Mouse (Mus musculus): ENCODE measurements around the gene Wrap53. TPM values are rescaled to one million over a fixed set of nuclear protein-coding genes. Genes with fewer than 3 reads are reported as not detected.

Gene Wrap53
- 10 to 100 TPM; 19.2 to 31.5 TPM for polyA plus RNA-seq (2017; shearing (Covaris generic))

DNA sequence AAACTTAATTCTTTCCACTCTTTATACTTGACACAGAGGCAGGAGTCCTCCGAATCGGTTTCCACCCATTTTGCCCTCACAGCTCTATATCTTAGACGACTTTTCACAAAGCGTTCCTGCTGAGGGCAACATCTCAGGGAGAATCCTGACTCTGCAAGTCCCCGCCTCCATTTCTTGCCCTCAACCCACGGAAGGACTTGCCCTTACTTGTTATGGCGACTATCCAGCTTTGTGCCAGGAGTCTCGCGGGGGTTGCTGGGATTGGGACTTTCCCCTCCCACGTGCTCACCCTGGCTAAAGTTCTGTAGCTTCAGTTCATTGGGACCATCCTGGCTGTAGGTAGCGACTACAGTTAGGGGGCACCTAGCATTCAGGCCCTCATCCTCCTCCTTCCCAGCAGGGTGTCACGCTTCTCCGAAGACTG, at the start of gene Wrap53, which contains the start of gene Trp53:
Wrap53 (minus strand) TSS at position 165 of the 424 bp plus-strand sequence.
Trp53 (plus strand) TSS at position 269 of the 424 bp plus-strand sequence.

GRCm38 (mm10) chr11:69621571-69622268, 41.7 kb upstream of the Wrap53 start, which contains the start of gene Sat2:
TSS of gene Sat2 (plus strand) at chr11:69622024.

GRCm38 (mm10) chr11:69617805-69618204, 37.8 kb upstream of the Wrap53 start, which contains the start of gene Shbg:
TSS of gene Shbg (minus strand) at chr11:69617905.

GRCm38 (mm10) chr11:69605726-69606490, 25.9 kb upstream of the Wrap53 start, which contains the start of gene Atp1b2:
TSS of gene Atp1b2 (minus strand) at chr11:69605942.

GRCm38 (mm10) chr11:69559851-69560765, 19.9 kb downstream of the Wrap53 start, which contains the start of gene Efnb3:
TSS of gene Efnb3 (minus strand) at chr11:69560205.

DNA sequence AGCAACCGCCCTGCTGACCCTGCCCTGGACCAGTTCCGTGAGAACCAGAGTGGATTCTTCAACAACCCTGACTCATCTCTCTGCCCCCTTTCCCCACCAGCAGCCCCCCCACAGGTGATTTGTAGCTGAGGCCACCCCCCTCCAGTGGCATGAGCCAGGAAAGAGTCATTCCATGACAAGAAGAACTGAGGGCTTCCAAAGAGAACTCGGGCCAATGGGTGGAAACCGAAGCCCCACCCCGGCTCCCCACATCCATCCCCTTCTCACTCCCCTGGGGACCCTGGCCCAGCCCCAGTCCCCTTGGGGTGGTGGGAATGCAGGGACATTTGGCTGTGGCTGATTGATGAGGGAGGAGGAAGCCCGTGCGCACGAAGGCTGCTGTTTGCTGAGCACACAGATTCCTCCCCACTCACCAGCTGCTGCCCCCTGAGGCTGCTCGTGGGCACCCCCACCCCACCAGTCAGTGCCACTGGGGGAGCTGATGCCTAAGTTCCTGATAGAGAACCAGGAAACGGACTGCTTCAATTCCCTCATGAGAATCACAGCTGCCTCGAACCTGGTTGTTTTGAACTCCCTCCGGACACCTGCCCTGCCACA, 30.9 kb downstream of the Wrap53 start, which contains the start of gene Dnah2:
Dnah2 (minus strand) TSS at position 51 of the 597 bp plus-strand sequence.

Other genes with a start within 250 kb of the Wrap53 start
- 1 to 10 TPM; 2.3 to 8.7 TPM for gene Rnf227, start 239.8 kb downstream of the Wrap53 start, polyA plus RNA-seq (2017; shearing (Covaris generic))
- 100 to 1,000 TPM in 1 of 2 experiments, 10 to 100 TPM in 1; 81.9 to 111 TPM for gene Chd3, start 210.8 kb downstream of the Wrap53 start, polyA plus RNA-seq (2017; shearing (Covaris generic))
- gene Naa38, start 184.8 kb downstream of the Wrap53 start, polyA plus RNA-seq (2017; shearing (Covaris generic)) = 100 to 1,000 TPM; 128 to 154 TPM
- gene Cyb5d1, start 184.6 kb downstream of the Wrap53 start, polyA plus RNA-seq (2017; shearing (Covaris generic)) = 10 to 100 TPM; 20.5 to 23.2 TPM
- under 1 TPM; 0.14 to 0.22 TPM for gene Tmem88, start 182.0 kb downstream of the Wrap53 start, polyA plus RNA-seq (2017; shearing (Covaris generic))
- 1 to 10 TPM; 4.8 to 6.3 TPM for gene Kdm6b, start 166.6 kb downstream of the Wrap53 start, polyA plus RNA-seq (2017; shearing (Covaris generic))
- under 1 TPM; 0.02 to 0.48 TPM for gene Dnah2, start 31.1 kb downstream of the Wrap53 start, polyA plus RNA-seq (2017; shearing (Covaris generic))
- under 1 TPM; 0.23 to 0.32 TPM for gene Efnb3, start 20.1 kb downstream of the Wrap53 start, polyA plus RNA-seq (2017; shearing (Covaris generic))
- gene Trp53, start 104 bp upstream of the Wrap53 start, polyA plus RNA-seq (2017; shearing (Covaris generic)) = 100 to 1,000 TPM; 162 to 242 TPM
- under 1 TPM in 1 of 2 experiments, not detected in 1; 0.14 TPM for gene Atp1b2, start 25.7 kb upstream of the Wrap53 start, polyA plus RNA-seq (2017; shearing (Covaris generic))
- gene Shbg, start 37.6 kb upstream of the Wrap53 start, polyA plus RNA-seq (2017; shearing (Covaris generic)) = under 1 TPM in 1 of 2 experiments, not detected in 1; 0.32 TPM
- not detected for gene Sat2, start 41.8 kb upstream of the Wrap53 start, polyA plus RNA-seq (2017; shearing (Covaris generic))
- 10 to 100 TPM; 49.1 to 52.6 TPM for gene Fxr2, start 52.7 kb upstream of the Wrap53 start, polyA plus RNA-seq (2017; shearing (Covaris generic))
- not detected for gene Sox15, start 75.1 kb upstream of the Wrap53 start, polyA plus RNA-seq (2017; shearing (Covaris generic))
- 10 to 100 TPM; 78.8 to 82.1 TPM for gene Mpdu1, start 82.4 kb upstream of the Wrap53 start, polyA plus RNA-seq (2017; shearing (Covaris generic))
- gene Cd68, start 85.9 kb upstream of the Wrap53 start, polyA plus RNA-seq (2017; shearing (Covaris generic)) = 10 to 100 TPM in 1 of 2 experiments, 1 to 10 TPM in 1; 5.9 to 15.7 TPM
- gene Eif4a1, start 92.2 kb upstream of the Wrap53 start, polyA plus RNA-seq (2017; shearing (Covaris generic)) = 100 to 1,000 TPM; 550 to 657 TPM
- gene Senp3, start 101.8 kb upstream of the Wrap53 start, polyA plus RNA-seq (2017; shearing (Covaris generic)) = 10 to 100 TPM; 47.4 to 49.1 TPM
- gene Tnfsf13, start 105.5 kb upstream of the Wrap53 start, polyA plus RNA-seq (2017; shearing (Covaris generic)) = under 1 TPM; 0.13 to 0.34 TPM
- under 1 TPM; 0.31 to 0.42 TPM for gene Tnfsf12, start 115.6 kb upstream of the Wrap53 start, polyA plus RNA-seq (2017; shearing (Covaris generic))
- gene Tnfsfm13, start 115.8 kb upstream of the Wrap53 start, polyA plus RNA-seq (2017; shearing (Covaris generic)) = under 1 TPM; 0.08 to 0.44 TPM
- 10 to 100 TPM; 30.9 to 45.6 TPM for gene Polr2a, start 178.4 kb upstream of the Wrap53 start, polyA plus RNA-seq (2017; shearing (Covaris generic))
- not detected for gene Slc35g3, start 181.7 kb upstream of the Wrap53 start, polyA plus RNA-seq (2017; shearing (Covaris generic))
- 1 to 10 TPM; 4.9 to 5.8 TPM for gene Zbtb4, start 185.7 kb upstream of the Wrap53 start, polyA plus RNA-seq (2017; shearing (Covaris generic))
- gene Chrnb1, start 215.7 kb upstream of the Wrap53 start, polyA plus RNA-seq (2017; shearing (Covaris generic)) = 1 to 10 TPM; 1.6 to 3.6 TPM
- gene Fgf11, start 221.6 kb upstream of the Wrap53 start, polyA plus RNA-seq (2017; shearing (Covaris generic)) = not detected
- gene Tmem102, start 225.4 kb upstream of the Wrap53 start, polyA plus RNA-seq (2017; shearing (Covaris generic)) = under 1 TPM in 1 of 2 experiments, not detected in 1; 0.38 TPM
- not detected for gene Gm39566, start 235.0 kb upstream of the Wrap53 start, polyA plus RNA-seq (2017; shearing (Covaris generic))
- not detected for gene Spem2, start 238.2 kb upstream of the Wrap53 start, polyA plus RNA-seq (2017; shearing (Covaris generic))
- not detected for gene Spem1, start 241.9 kb upstream of the Wrap53 start, polyA plus RNA-seq (2017; shearing (Covaris generic))

Measured in activated CD4-positive, CD25-positive, alpha-beta regulatory T cell (primary cell).